Mouse (Mus musculus) ES-E14 (cell line): ENCODE results near the gene Wipf1.

Source experiments
- CHD2 ChIP-seq: IDR thresholded peaks from 2 replicates; pipeline ENCODE4 v1.6.1; 2014; ENCODE audit warnings: mild to moderate bottlenecking, low read depth, low read length, inconsistent platforms
- HCFC1 ChIP-seq: IDR thresholded peaks from 2 replicates; pipeline ENCODE4 v1.6.1; 2012; ENCODE audit warnings: low read length, inconsistent platforms, borderline replicate concordance; ENCODE audit not compliant: insufficient read depth
- ZNF384 ChIP-seq: IDR thresholded peaks from 2 replicates; pipeline ENCODE4 v1.6.1; 2012; ENCODE audit warnings: low read depth, low read length, inconsistent platforms

DNA sequence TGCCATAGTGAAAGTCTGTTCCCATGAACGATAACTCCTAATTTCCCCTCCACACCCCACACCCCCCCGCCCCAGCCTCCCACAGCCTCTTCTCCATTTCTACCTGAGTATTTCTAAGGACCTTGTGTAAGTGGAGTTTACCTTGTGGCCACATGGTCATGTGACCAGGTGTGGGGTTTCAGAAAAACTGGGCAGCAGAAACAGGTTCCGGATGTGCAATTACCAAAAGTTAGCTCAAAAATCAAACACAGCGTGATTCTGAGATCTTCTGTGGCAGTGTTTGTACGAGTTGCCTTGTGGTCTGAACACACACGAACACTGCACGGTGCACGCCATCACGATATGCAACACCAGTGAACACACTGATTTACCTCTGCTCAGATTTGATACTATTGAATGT is 33.1 kb upstream of the Wipf1 start:
- TF ChIP-seq HCFC1 (no peak), CHD2 (no peak), ZNF384 (no peak)
